Mouse (Mus musculus): ENCODE results near the gene Zfp986.
"Not testable (repeated sequence)": the region's sequence is repeated elsewhere in the genome, so short reads cannot be mapped to it uniquely, and the experiment has no call there.

The Zfp986 gene

GRCm38 (mm10) chr4:145868494-145868893, at the start of gene Zfp986:
Zfp986 (plus strand) TSS chr4:145868794.
- DNase-seq (ENCODE audit: low spot score in 2 of 2), result not testable (repeated sequence)

- not testable (repeated sequence) for DNase-seq (ENCODE audit: low spot score in 2 of 2)
These were observed 48.6 kb upstream of the Zfp986 start for GRCm38 (mm10) chr4:145819946-145820345.

- not testable (repeated sequence) for DNase-seq (ENCODE audit: low spot score in 2 of 2)
These were observed 43.0 kb upstream of the Zfp986 start for GRCm38 (mm10) chr4:145825606-145826005.

- not testable (repeated sequence) for DNase-seq (ENCODE audit: low spot score in 2 of 2)
These were observed 37.1 kb upstream of the Zfp986 start for GRCm38 (mm10) chr4:145831328-145832062.

GRCm38 (mm10) chr4:145836300-145836862, 32.2 kb upstream of the Zfp986 start:
- not testable (repeated sequence) for DNase-seq (ENCODE audit: low spot score in 2 of 2)

- DNase-seq (ENCODE audit: low spot score in 2 of 2), result peak in 1 of 2 experiments; percentile 21
These were observed 31.6 kb upstream of the Zfp986 start for GRCm38 (mm10) chr4:145836863-145837440.

GRCm38 (mm10) chr4:145846793-145847192, 21.8 kb upstream of the Zfp986 start:
- DNase-seq (ENCODE audit: low spot score in 2 of 2), result not testable (repeated sequence)

GRCm38 (mm10) chr4:145848183-145848890, 20.3 kb upstream of the Zfp986 start:
- not testable (repeated sequence) for DNase-seq (ENCODE audit: low spot score in 2 of 2)

GRCm38 (mm10) chr4:145848891-145849214, 19.7 kb upstream of the Zfp986 start:
- DNase-seq (ENCODE audit: low spot score in 2 of 2), result not testable (repeated sequence)

- DNase-seq (ENCODE audit: low spot score in 2 of 2), result not testable (repeated sequence)
These were observed 17.2 kb upstream of the Zfp986 start for GRCm38 (mm10) chr4:145851421-145851820.

GRCm38 (mm10) chr4:145863872-145864271, 4.7 kb upstream of the Zfp986 start:
- not testable (repeated sequence) for DNase-seq (ENCODE audit: low spot score in 2 of 2)

Data from cerebellum, postnatal 4 days (tissue).